Mouse (Mus musculus) liver, adult 2 months (tissue): ENCODE results near the gene Usp7.

Source experiments
- CTCF ChIP-seq: fragments of 200-500 bp; IDR thresholded peaks from 2 replicates; pipeline ENCODE4 v1.5.1; 2011; ENCODE audit warnings: low read depth, low read length, control low read depth
- POLR2A ChIP-seq: fragments of 200-500 bp; IDR thresholded peaks from 2 replicates; pipeline ENCODE4 v1.6.1; 2011; ENCODE audit warnings: low read length, control low read depth; ENCODE audit not compliant: insufficient read depth; ENCODE audit errors: extremely low read depth

- TF ChIP-seq POLR2A (no peak), CTCF (no peak)
These were observed 23.5 kb downstream of the Usp7 start for GRCm38 (mm10) chr16:8768588-8768987.
